Mouse (Mus musculus) left cerebral cortex, postnatal 36 days (tissue): Measurements from ENCODE around the gene Ppm1h. TPM values are rescaled to one million over a fixed set of nuclear protein-coding genes. Genes with fewer than 3 reads are reported as not detected.
A peak's percentile ranks its signal among the peaks of the same experiment; 100 is the strongest.

Experiments
- DNase-seq, 2 experiments: peaks; one replicate each; pipeline ENCODE4 v3.0.0; 2021 to 2022; ENCODE audit warnings: low spot score in 2 of 2, mixed read lengths in 1 of 2
- intact Hi-C: fragments of 180-260 bp; cut with DNase I; formaldehyde crosslinking; loops from one replicate; pipeline ENCODE4 v1.15.1; 2025
- total RNA-seq, 2 experiments: library from RNA; stranded (reverse); gene quantifications; 2 replicates each; pipeline ENCODE4 v1.2.3; 2021

The Ppm1h gene
- total RNA-seq, 2 experiments from 2014 or later: 95.4 to 106 TPM

DNA sequence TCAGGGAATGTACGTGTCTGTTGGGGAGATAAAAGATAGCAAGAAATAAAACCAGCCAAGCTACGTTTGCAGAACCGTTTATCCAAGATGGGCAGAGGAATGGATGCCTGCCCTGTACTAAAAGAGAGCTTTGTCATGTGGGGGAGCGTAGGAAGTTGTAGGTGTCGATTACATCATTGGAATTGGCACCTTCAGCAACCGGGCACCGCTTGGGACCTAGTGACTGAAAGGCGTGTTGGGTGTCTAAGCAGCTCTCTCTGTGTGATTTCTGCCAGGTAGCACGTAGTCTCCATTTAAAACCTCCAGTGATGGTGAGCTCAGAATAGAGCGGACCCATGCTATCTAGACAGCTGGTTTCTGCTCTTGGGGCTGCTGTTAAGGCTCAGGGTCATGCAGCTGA, 60.0 kb downstream of the Ppm1h start:
- intact Hi-C loops: loop anchor here (2.0 kb wide), 1 partner anchor 14 kb away; no protein-coding TSS in a partner anchor
- DNase-seq: peak; percentile 41 to 67

DNA sequence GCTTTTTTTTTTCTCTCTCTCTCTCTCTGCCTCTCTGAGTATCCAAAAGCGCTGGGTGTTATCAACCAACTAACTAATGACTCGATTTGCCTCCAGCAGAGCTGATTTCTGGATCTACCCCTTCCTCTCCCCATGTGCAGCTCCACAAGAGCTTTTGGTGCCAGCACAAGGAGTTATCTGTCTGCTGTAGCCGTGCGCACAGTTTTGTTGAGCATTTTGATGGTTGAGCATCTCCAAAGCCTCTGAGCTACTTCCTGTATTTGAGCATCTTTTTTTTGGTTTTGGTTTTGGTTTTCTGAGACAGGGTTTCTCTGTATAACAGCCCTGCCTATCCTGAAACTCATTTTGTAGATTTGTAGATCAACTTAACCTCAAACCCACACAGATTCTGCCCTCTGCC, 60.5 kb downstream of the Ppm1h start:
- intact Hi-C loops: loop anchor here (2.0 kb wide), 1 partner anchor 14 kb away; no protein-coding TSS in a partner anchor

DNA sequence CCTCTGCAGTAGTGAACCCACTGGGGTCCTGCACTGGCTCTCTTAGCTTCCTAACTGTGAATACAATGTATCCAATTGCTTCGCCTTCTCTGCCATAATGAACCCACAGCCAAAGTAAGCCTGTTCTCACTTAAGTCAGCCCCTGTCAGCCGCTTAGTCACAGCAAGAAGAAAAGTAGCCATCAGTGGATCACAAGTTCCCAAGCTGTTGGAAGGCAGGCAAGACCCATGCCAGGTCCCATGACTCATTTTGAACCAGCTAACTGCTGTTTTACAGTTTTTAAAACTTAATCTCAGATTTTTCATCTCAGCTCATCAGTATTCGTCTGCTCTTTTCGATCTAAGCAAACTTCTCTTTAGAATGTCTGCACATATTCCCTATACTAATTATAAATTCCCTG, 61.6 kb downstream of the Ppm1h start:
- intact Hi-C loops: no loop called here

More for the DNA sequence above, 60.5 kb downstream of the Ppm1h start:
- no peak for DNase-seq

DNA sequence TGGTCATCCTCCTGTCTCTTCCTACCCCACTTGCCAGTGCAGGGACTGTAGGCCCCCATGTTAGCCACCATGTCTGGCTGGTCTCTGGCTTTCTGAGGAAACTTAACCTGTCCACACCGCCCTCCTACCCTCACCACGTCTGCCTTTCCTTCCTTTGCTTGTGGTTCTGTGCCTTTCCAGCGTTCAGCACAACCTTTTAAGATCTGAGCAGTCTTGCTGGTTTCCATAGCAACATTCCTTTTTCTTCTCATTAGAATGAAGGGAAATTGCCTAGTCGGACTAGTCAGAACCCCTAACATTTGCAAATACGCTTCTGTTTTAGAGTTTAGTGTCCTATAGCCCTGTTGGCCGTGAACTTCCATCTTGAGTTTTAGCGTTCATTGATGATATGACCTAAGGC, 62.6 kb downstream of the Ppm1h start:
- DNase-seq: no peak
- intact Hi-C loops: no loop called here

More for the DNA sequence above, 61.6 kb downstream of the Ppm1h start:
- DNase-seq: no peak

GRCm38 (mm10) chr10:122742136-122742535, 63.6 kb downstream of the Ppm1h start:
- intact Hi-C loops: no loop called here
- no peak for DNase-seq

GRCm38 (mm10) chr10:122743361-122743760, 64.8 kb downstream of the Ppm1h start:
- DNase-seq: no peak
- intact Hi-C loops: no loop called here

GRCm38 (mm10) chr10:122744970-122745369, 66.4 kb downstream of the Ppm1h start:
- intact Hi-C loops: no loop called here
- DNase-seq: no peak

DNA sequence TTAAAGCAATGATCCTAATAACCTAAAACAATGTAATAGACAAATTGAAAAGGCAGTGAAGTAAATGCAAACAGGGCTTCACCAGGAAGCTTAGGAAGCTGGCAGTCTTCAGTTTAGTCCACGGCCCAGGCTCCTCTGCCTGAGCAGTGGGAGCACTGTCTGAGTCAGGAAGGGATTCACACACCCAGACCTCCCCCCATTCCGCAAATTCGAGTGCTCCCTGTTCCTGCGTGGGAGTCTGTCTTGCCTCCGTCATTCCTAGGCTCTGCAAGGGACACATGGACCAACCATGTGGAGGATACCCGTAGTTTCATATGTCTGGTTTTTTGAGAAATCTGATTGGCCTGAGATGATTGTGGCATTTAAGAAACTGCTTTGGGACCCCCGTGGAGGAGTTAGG, 67.6 kb downstream of the Ppm1h start:
- intact Hi-C loops: no loop called here
- DNase-seq: no peak

DNA sequence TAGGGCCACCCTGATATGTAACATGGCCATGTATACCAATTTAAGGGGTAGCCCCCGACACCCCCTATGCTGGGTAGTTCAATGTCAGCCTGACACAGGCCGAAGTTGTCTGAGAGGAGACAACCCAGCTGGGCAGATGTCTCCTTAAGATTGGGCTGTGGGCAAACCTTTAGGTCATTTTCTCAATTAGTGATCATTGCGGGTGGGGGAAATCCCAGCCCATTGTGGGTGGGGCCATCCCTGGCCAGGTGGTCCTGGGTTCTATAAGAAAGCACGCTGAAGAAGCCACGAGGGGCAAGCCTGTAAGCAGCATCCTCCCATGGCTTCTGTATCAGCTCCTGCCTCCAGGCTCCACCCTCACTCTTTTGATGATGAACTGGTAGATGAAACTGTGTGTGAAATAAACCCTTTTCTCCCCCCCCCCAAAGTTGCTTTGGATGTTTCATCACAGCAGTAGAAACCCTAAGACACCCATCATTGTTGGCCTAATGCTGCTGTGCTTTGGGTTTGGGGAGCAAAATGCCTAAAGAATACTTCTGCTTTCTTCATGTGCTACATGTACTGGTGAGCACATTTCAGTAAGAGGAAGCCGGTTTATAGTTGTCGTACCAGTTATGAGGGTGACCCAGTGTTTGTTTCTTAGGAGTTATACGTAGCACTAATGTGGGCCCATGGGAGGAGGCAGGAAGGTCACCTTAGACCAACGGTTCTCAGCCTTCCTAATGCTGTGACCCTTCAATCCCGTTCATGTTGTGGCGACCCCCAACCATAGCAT, 68.8 kb downstream of the Ppm1h start:
- no peak for DNase-seq
- intact Hi-C loops: no loop called here

DNA sequence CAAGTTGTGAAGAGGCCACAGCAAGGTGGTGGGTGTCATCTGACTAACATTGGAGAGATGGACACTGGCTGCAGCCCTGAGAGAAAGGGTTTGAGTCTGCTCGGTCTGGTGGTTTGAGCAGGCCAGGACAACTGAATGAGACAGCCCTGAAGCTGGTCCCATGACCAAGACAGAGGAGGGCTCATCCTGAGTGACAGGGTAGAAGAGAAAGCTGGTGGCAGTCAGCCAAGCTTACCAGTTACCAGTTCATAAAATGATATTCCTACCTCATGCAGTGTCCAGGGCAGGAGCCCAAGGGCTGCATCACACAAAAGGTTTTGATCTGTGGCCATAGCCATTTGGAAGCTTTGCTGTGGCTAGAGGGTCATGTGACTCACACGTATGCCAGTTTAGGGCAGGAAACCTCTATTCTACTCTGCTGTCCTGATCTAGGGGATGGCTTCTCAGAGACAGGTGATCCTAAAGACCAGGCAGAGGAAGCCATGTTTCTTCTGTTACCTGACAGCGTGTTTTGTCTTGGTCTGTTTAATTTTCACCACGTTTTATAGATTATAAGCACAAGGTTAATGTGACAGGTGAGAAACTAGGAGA, 69.9 kb downstream of the Ppm1h start:
- DNase-seq: no peak
- intact Hi-C loops: no loop called here

GRCm38 (mm10) chr10:122749071-122749470, 70.5 kb downstream of the Ppm1h start:
- intact Hi-C loops: no loop called here
- DNase-seq: no peak

DNA sequence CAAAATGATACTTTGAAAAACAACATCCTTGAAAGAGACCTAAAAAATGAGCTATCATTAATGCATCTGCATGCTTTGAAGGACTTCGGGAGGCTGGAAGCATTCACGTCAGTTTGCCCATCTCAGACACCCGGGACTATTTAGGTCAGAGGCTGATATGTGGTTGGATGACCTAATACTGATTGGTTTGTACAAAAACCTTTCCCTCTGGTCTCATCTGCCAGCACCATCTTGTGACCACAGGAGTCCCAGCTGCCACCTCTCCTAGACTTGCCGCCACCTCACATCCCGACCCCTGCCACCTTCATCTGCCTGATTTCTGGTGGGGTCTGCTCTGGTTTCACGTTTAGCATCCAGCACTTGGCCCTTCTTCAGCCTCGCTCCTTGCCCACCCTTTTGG, 71.3 kb downstream of the Ppm1h start:
- no peak for DNase-seq
- intact Hi-C loops: no loop called here

GRCm38 (mm10) chr10:122752950-122753923, 74.7 kb downstream of the Ppm1h start:
- intact Hi-C loops: no loop called here
- no peak for DNase-seq

GRCm38 (mm10) chr10:122753924-122754307, 75.4 kb downstream of the Ppm1h start:
- intact Hi-C loops: no loop called here

DNA sequence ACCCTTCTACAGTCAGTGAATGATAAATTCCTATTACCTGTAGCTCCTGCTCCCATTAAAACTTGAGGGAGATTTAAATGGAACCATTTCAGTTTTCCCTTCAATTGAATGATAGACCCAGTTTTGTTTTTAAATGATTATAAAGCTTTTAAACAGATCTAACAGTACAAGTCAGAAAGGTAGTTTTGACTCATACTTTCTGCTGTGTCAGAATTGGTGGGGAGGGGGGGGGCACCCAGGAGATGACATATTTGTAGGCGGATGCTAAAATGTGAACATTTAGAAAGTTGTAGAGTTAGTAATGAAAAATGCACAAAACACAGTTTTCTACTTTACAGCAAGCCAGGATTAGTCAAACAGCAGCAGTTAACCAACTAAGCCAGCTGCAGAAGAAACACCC, 76.4 kb downstream of the Ppm1h start:
- no peak for DNase-seq
- intact Hi-C loops: no loop called here

More at GRCm38 (mm10) chr10:122753924-122754307, 75.4 kb downstream of the Ppm1h start:
- no peak for DNase-seq

- DNase-seq: no peak
- intact Hi-C loops: no loop called here
Observed at GRCm38 (mm10) chr10:122756879-122757530, 78.4 kb downstream of the Ppm1h start.

DNA sequence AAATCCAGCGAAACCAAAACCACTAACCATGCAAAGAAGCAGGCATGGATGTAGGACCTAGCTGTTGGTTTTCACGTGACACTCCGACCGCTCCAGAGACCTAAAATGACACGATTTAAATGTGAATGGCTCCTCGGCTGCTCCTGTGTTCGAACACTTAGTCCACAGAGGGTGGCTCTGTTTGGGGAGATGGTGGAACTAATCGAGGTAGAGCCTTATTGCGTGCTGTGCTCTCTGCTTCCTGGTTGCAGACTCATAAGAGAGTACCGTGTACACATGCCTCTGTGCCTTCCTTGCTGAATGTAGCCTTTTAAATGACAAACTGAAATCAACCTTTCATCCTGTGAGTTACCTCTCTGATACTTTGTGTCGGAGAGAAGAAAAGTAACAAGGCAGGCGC, 79.2 kb downstream of the Ppm1h start:
- intact Hi-C loops: no loop called here
- DNase-seq: no peak

- intact Hi-C loops: no loop called here
- no peak for DNase-seq
Observed at GRCm38 (mm10) chr10:122758346-122758745, 79.8 kb downstream of the Ppm1h start.

DNA sequence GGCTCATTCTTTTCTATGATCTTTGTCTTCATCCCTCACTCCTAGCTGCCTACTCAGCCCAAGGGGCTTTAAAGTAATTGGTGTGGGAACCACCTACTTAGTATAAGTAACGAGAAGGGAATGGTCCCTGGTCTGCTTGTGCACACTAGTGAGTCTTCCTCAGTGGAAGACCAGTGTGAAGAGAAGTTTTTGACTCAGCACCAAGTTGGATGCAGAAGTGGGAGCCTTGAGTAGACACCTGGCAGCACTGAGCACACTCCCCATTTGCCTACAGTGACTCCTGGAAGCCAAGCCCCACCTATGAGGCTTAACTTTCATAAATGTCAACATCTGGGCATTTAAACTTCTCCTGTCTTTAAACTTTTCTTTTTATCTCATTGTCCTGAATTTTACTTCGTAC, 81.2 kb downstream of the Ppm1h start:
- no peak for DNase-seq
- intact Hi-C loops: no loop called here
